Mouse (Mus musculus): Measurements from ENCODE around the gene Olfr825. TPM values are rescaled to one million over a fixed set of nuclear protein-coding genes. Genes with fewer than 3 reads are reported as not detected.

Gene Olfr825
- total RNA-seq (2023), result not detected

DNA sequence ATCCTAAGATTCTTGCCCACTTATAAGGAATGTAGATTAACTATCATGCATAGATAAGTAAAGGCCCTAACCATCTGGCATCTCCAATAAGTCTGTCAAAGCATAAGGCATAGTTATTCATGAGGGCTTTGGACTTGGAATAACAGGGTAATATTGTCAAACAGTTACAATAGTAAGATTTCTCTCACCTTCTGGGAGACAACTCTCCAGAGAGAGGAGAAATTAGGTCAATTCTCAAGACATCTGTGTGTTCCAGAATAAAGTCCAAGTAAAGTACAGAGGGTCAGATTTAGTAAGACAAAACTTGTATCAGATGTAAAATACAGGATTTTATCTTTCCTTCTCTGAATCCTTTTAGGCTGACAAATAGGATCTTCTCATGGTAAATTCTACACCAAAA, at the start of gene Olfr825:
Gene Olfr825, minus strand, starts transcription at position 101 of the 400 bp plus-strand sequence.

DNA sequence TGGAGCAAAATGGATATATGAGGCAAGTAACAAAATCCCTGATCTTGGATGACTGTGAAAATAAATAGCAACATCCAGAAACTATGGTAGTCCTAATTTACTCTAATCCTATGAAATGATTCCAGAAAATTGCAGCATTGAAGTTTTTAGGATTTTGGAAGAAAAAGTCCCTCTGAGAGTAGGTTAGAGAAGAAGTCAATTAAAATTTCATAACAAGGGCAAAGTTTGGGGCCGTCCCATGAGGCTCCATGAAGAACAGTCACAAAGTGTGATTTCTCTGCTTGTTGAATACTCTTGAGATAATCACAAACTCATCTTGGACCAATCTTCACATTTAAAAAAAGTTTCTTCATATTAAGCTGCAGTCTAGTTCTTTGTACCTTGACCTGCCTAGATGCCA, 47.7 kb upstream of the Olfr825 start, which contains the start of gene Olfr827:
Gene Olfr827, minus strand, starts transcription at position 101 of the 400 bp plus-strand sequence.

DNA sequence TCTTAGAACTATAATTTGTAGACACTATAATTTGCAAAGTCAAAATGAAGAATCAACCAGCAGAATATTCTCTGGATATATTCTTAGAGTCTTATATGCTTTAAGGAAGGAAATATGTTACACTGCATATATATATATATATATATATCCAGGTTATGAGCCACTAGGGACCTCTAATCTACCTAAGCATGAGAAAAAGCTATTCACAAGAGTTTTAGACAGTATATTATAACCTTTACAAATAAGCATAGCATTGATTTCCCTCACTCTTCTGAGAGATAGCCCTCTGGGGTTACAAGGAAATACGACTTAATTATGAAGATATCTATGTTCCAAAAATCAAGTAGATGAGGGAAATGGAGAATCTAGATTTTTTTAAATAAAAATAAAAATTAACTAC, 17.5 kb upstream of the Olfr825 start, which contains the start of gene Olfr826:
Gene Olfr826, minus strand, starts transcription at position 101 of the 400 bp plus-strand sequence.

DNA sequence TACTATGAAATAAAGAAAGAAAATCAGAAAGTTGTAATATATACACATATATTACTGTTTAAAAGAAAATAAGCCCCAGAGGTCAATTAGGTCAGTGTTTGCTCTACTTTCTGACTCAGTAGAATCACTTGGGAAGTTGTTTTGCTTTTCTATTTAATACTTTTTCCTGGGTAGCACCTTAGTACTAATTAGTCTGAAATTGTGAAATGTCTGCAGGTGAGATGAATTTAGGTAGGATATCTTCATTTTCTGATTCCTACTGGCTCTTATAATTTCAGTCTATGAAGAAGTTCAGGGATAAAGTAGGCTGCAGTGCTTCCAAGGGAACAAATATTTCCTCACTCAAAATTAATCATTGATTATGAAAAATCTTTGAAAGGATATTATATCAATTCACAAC, 36.7 kb downstream of the Olfr825 start, which contains the start of gene Olfr824:
Gene Olfr824, minus strand, starts transcription at position 101 of the 400 bp plus-strand sequence.

DNA sequence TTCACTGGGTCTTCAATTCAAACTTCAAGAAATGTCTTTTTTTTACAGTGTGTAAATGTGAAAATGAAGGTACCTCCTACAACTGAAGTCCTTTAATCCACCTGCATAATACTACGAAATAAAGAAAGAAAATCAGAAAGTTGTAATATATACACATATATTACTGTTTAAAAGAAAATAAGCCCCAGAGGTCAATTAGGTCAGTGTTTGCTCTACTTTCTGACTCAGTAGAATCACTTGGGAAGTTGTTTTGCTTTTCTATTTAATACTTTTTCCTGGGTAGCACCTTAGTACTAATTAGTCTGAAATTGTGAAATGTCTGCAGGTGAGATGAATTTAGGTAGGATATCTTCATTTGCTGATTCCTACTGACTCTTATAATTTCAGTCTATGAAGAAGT, 51.3 kb downstream of the Olfr825 start, which contains the start of gene Olfr823:
Gene Olfr823, minus strand, starts transcription at position 101 of the 400 bp plus-strand sequence.

Other genes with a start within 250 kb of the Olfr825 start
- not detected for gene Olfr818, start 217.7 kb downstream of the Olfr825 start, total RNA-seq (2023)
- not detected for gene Olfr819, start 199.5 kb downstream of the Olfr825 start, total RNA-seq (2023)
- gene Olfr247, start 190.6 kb downstream of the Olfr825 start, total RNA-seq (2023), result not detected
- 0.15 TPM for gene Gm10310, start 181.7 kb downstream of the Olfr825 start, total RNA-seq (2023)
- gene Olfr820, start 154.1 kb downstream of the Olfr825 start, total RNA-seq (2023), result not detected
- not detected for gene Olfr821, start 136.4 kb downstream of the Olfr825 start, total RNA-seq (2023)
- not detected for gene Olfr822, start 95.6 kb downstream of the Olfr825 start, total RNA-seq (2023)
- not detected for gene Olfr823, start 51.4 kb downstream of the Olfr825 start, total RNA-seq (2023)
- gene Olfr824, start 36.8 kb downstream of the Olfr825 start, total RNA-seq (2023), result not detected
- not detected for gene Olfr826, start 17.4 kb upstream of the Olfr825 start, total RNA-seq (2023)
- gene Olfr827, start 47.6 kb upstream of the Olfr825 start, total RNA-seq (2023), result not detected
- gene Neurod4, start 113.5 kb upstream of the Olfr825 start, total RNA-seq (2023), result not detected
- 108 TPM for gene Tespa1, start 156.1 kb upstream of the Olfr825 start, total RNA-seq (2023)
- not detected for gene Vmn2r84, start 227.6 kb upstream of the Olfr825 start, total RNA-seq (2023)

Data from CD8-positive naive resting alpha-beta T cell, adult 57 days (primary cell).